Mouse (Mus musculus): Measurements from ENCODE around the gene Mob3a. TPM values are rescaled to one million over a fixed set of nuclear protein-coding genes. Genes with fewer than 3 reads are reported as not detected.

Mob3a gene
- 10 to 100 TPM; 24.0 to 85.6 (median 50.0) TPM for total RNA-seq (2018; cell fraction: chromatin; rRNA removed)
- 10 to 100 TPM; 42.5 to 58.5 (median 53.2) TPM for total RNA-seq (2018; cell fraction: cytosol; rRNA removed)
- total RNA-seq (2018; cell fraction: nucleus; rRNA removed): 10 to 100 TPM; 29.7 to 68.5 (median 43.5) TPM
- 34.5 to 48.6 TPM (median 44.2 TPM) in 3 replicates for polyA plus RNA-seq (2018)

DNA sequence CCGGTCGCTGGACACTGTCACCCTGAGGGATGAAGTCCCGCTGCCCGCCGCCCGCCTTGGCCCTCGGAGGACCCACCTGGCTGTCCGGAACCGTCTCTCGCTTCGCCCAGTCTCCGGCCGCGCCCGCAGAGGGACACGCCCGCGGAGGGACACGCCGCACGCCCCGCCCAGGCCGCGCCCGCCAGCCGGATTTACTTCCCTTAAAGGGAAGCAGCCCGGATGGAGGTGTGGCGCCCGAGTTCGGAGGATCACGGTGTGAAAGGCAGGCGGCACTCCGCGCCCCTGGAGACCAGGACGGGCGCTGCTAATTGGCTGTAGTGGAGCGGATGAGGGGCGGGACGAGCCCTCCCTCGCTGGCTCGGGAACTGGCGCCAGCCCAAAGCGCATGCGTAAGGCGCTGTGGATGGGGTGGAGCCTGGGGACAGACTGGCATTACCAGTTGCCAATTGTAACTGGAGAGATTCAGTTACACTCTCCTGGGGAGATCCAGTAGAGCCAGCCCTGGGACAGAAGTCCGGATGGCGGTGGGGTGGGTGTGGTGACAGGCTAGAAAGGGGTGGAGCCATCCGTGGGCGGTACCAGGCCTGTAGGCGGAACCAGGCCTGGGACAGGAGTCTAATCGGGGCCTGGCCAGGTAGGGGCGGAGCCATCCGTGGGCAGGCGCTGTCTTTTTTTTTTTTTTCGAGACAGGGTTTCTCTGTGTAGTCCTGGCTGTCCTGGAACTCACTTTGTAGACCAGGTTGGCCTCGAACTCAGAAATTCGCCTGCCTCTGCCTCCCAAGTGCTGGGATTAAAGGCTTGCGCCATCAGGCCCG, at the start of gene Mob3a, which contains the start of gene Izumo4:
Gene Mob3a, minus strand, starts transcription at position 257 of the 815 bp plus-strand sequence.
Gene Izumo4, plus strand, starts transcription at position 464 of the 815 bp plus-strand sequence.
- peaks cover 46% of the 10 kb centered on the region for H3K79me2 ChIP-seq (ENCODE audit: inconsistent target)
- peak within 1 kb of the TSS; percentile 67 for H3K27ac ChIP-seq
- 0% methylated on average over 55 of the region's 59 CpGs for WGBS (ENCODE audit: missing documents)
- peak within 1 kb of the TSS; percentile 84 for H3K4me3 ChIP-seq (ENCODE audit: inconsistent target)
- peaks cover 1% of the 10 kb centered on the region for H3K36me3 ChIP-seq (ENCODE audit: inconsistent target)

DNA sequence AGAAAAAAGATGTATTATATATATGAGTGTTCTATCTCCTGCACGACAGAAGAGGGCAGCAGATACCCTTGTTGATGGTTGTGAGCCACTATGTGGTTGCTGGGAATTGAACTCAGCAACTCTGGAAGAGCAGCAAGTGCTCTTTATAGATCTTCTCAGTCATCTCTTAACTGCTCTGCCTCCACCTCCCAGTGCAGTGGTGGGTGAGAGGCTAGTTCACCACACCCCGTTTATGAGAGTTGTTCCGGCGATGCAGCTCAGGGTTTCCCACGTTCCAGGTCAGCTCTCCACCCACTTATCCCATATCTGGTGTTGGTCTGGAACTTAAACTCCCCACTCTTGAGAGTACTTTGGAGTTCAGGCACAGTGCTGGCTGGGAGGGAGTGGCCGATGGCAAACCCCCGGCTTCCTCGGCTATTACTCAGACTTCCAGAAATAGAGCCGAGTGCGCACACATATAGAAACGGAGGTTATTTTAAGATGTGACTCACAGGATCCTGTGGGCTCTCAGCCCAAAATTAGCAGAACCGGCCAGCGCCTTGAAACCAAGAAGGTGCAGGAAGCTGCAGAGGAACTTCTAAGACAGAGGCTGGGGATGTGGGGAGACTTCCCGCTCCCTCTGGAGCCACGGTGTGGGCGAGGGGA, 49.5 kb upstream of the Mob3a start:
- 0% methylated on average over 15 of the region's 16 CpGs for WGBS (ENCODE audit: missing documents)
- H3K4me3 ChIP-seq (ENCODE audit: inconsistent target): peak overlapping the region; percentile 8; the same call in 1 of the 2 replicates

GRCm38 (mm10) chr10:80748609-80749008, 46.8 kb upstream of the Mob3a start:
- Histone ChIP-seq H3K27ac (no peak overlapping the region), H3K36me3 (ENCODE audit: inconsistent target) (no peaks in the 10 kb centered on the region), H3K79me2 (ENCODE audit: inconsistent target) (no peaks in the 10 kb centered on the region), H3K4me3 (ENCODE audit: inconsistent target) (no peak overlapping the region)
- 14% methylated on average over 6 of the region's 6 CpGs for WGBS (ENCODE audit: missing documents)

More for the DNA sequence above, 49.5 kb upstream of the Mob3a start:
- Histone ChIP-seq H3K27ac (peak overlapping the region; percentile 91), H3K79me2 (ENCODE audit: inconsistent target) (peaks cover 9% of the 10 kb centered on the region), H3K36me3 (ENCODE audit: inconsistent target) (no peaks in the 10 kb centered on the region)

DNA sequence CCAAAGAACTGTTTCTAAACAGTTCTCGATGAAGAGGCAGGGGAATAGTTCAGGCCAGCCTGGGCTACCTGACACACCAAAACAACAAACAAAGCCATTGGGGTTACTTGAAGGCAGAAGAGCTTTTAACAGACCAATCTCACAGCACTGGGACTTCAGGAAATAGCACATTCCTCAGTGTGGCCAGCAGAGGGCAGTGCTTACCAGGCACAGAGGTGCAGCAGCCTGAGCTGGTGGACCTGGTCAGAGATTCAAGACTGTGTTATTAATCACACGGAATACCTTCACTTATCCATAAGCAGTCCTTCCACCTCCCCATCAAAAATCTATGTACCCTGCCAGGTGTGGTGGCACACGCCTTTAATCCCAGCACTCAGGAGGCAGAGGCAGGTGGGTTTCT, 45.6 kb upstream of the Mob3a start:
- Histone ChIP-seq H3K4me3 (ENCODE audit: inconsistent target) (no peak overlapping the region), H3K36me3 (ENCODE audit: inconsistent target) (no peaks in the 10 kb centered on the region), H3K79me2 (ENCODE audit: inconsistent target) (no peaks in the 10 kb centered on the region), H3K27ac (no peak overlapping the region)
- WGBS (ENCODE audit: missing documents): 18% methylated on average over 3 of the region's 3 CpGs

GRCm38 (mm10) chr10:80744262-80744661, 42.5 kb upstream of the Mob3a start:
- Histone ChIP-seq H3K36me3 (ENCODE audit: inconsistent target) (no peaks in the 10 kb centered on the region), H3K79me2 (ENCODE audit: inconsistent target) (peaks cover 28% of the 10 kb centered on the region), H3K27ac (peak overlapping the region; percentile 10; the same call in 1 of the 2 replicates), H3K4me3 (ENCODE audit: inconsistent target) (no peak overlapping the region)
- WGBS (ENCODE audit: missing documents): 47% methylated on average over 3 of the region's 5 CpGs

- H3K36me3 ChIP-seq (ENCODE audit: inconsistent target): no peaks in the 10 kb centered on the region
- H3K79me2 ChIP-seq (ENCODE audit: inconsistent target): peaks cover 47% of the 10 kb centered on the region
- H3K4me3 ChIP-seq (ENCODE audit: inconsistent target): peak within 1 kb of the TSS; percentile 93
- H3K27ac ChIP-seq: peak within 1 kb of the TSS; percentile 86
- 2% methylated on average over 23 of the region's 25 CpGs for WGBS (ENCODE audit: missing documents)
These were observed 40.6 kb upstream of the Mob3a start, which contains the start of gene Ap3d1 for GRCm38 (mm10) chr10:80742180-80742978. Gene Ap3d1 (minus strand): TSS chr10:80742264.

DNA sequence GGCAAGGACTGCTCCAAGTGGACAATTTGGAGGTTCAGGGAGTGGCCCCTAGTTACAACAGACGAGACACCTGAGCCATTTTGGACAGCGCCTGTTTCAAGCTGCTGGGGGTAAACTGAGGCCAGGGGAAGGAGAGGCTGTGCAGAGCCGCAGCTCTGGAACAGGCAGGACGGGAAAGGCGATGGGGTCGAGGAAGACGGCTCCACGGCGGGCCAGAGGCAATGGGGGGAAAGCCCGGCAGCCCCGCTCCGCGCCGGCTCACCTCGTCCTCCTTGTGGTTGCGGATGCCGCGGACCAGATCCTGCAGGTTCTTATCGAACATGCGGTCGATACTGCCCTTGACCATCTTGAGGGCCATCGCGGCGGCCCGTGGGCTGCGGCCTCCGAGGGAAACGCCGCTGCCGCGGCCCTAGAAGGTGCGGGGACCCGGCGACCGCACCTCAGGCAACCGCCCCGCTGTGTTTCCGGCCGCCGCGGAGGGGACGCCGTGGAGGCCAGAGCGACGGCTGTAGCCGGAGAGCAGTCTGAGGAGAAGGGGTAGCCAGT, 39.9 kb upstream of the Mob3a start:
- Histone ChIP-seq H3K4me3 (ENCODE audit: inconsistent target) (peak overlapping the region; percentile 93), H3K79me2 (ENCODE audit: inconsistent target) (peaks cover 54% of the 10 kb centered on the region), H3K27ac (peak overlapping the region; percentile 86), H3K36me3 (ENCODE audit: inconsistent target) (no peaks in the 10 kb centered on the region)
- 1% methylated on average over 46 of the region's 46 CpGs for WGBS (ENCODE audit: missing documents)

GRCm38 (mm10) chr10:80741146-80741545, 39.4 kb upstream of the Mob3a start:
- Histone ChIP-seq H3K36me3 (ENCODE audit: inconsistent target) (no peaks in the 10 kb centered on the region), H3K27ac (peak overlapping the region; percentile 86), H3K4me3 (ENCODE audit: inconsistent target) (peak overlapping the region; percentile 93), H3K79me2 (ENCODE audit: inconsistent target) (peaks cover 59% of the 10 kb centered on the region)
- 3% methylated on average over 5 of the region's 5 CpGs for WGBS (ENCODE audit: missing documents)

DNA sequence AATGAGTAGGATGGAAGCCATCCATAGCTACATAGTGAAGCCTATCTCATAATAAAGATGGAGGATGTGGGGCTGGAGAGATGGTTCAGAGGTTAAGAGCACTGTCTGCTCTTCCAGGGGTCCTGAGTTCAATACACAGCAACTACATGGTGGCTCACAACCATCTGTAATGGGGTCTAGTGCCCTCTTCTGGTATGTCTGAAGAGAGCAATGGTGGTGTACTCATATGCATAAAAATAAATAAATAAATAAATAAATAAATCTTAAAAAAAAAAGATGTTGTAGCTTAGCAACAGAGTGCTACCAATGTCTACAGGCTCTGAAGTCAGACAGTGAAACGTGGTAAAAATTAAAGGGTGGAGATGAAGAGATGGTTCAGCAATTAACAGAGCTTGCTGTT, 36.9 kb upstream of the Mob3a start:
- no peak overlapping the region for H3K4me3 ChIP-seq (ENCODE audit: inconsistent target)
- WGBS (ENCODE audit: missing documents): 85% methylated on average over 1 of the region's 1 CpGs
- no peak overlapping the region for H3K27ac ChIP-seq
- peaks cover 10% of the 10 kb centered on the region; the same call in 1 of the 2 replicates for H3K36me3 ChIP-seq (ENCODE audit: inconsistent target)
- peaks cover 84% of the 10 kb centered on the region for H3K79me2 ChIP-seq (ENCODE audit: inconsistent target)

- Histone ChIP-seq H3K79me2 (ENCODE audit: inconsistent target) (peaks cover 100% of the 10 kb centered on the region), H3K4me3 (ENCODE audit: inconsistent target) (no peak overlapping the region), H3K36me3 (ENCODE audit: inconsistent target) (peaks cover 28% of the 10 kb centered on the region; the same call in 1 of the 2 replicates), H3K27ac (no peak overlapping the region)
- WGBS (ENCODE audit: missing documents): 78% methylated on average over 5 of the region's 5 CpGs
These were observed 35.0 kb upstream of the Mob3a start for GRCm38 (mm10) chr10:80736731-80737130.

- H3K27ac ChIP-seq: no peak overlapping the region
- H3K79me2 ChIP-seq (ENCODE audit: inconsistent target): peaks cover 100% of the 10 kb centered on the region
- H3K36me3 ChIP-seq (ENCODE audit: inconsistent target): peaks cover 68% of the 10 kb centered on the region
- no peak overlapping the region for H3K4me3 ChIP-seq (ENCODE audit: inconsistent target)
- 94% methylated on average over 6 of the region's 6 CpGs for WGBS (ENCODE audit: missing documents)
These were observed 30.9 kb upstream of the Mob3a start for GRCm38 (mm10) chr10:80732611-80733101.

GRCm38 (mm10) chr10:80727369-80728127, 25.8 kb upstream of the Mob3a start:
- peaks cover 93% of the 10 kb centered on the region for H3K79me2 ChIP-seq (ENCODE audit: inconsistent target)
- peaks cover 97% of the 10 kb centered on the region for H3K36me3 ChIP-seq (ENCODE audit: inconsistent target)
- H3K4me3 ChIP-seq (ENCODE audit: inconsistent target): no peak overlapping the region
- WGBS (ENCODE audit: missing documents): 95% methylated on average over 5 of the region's 5 CpGs
- no peak overlapping the region for H3K27ac ChIP-seq

DNA sequence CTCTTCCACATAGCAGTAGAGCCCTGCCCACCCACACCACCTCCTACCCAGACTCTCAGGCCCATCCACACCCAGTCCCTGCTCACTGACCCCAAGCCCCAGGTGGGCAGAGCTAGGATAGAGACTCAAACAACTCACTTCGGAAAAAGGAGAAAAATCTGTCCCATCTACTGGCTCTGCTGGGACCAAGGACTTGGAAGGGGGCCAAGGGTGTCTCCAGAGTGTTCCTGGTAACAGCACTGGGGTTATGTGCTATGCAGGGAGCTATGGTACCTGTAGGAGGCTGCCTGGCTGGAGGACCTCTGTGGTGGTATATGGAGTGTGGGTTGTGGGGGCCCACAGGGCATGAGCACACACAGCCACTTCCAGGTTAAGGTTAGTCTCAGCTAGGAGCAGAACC, 15.5 kb upstream of the Mob3a start:
- H3K4me3 ChIP-seq (ENCODE audit: inconsistent target): no peak overlapping the region
- H3K79me2 ChIP-seq (ENCODE audit: inconsistent target): peaks cover 19% of the 10 kb centered on the region; the same call in 1 of the 2 replicates
- 63% methylated on average over 1 of the region's 1 CpGs for WGBS (ENCODE audit: missing documents)
- H3K27ac ChIP-seq: no peak overlapping the region
- H3K36me3 ChIP-seq (ENCODE audit: inconsistent target): peaks cover 98% of the 10 kb centered on the region

Data from macrophage (primary cell).